Mouse (Mus musculus) heart, adult 18-20 months (tissue): ENCODE results near the gene Rab5if. TPM values are rescaled to one million over a fixed set of nuclear protein-coding genes. Genes with fewer than 3 reads are reported as not detected.
"Not testable (repeated sequence)": the region's sequence is repeated elsewhere in the genome, so short reads cannot be mapped to it uniquely, and the experiment has no call there.

ENCODE experiments used
- DNase-seq, 2 experiments: peaks; one replicate each; pipeline ENCODE4 v3.0.0; 2021 to 2022; ENCODE audit warnings: mixed read lengths in 1 of 2
- total RNA-seq, 2 experiments: library from RNA; stranded (reverse); gene quantifications; 2 replicates each; pipeline ENCODE4 v1.2.3; 2021

Rab5if gene
- total RNA-seq, 2 experiments from 2014 or later: 110 to 113 TPM

DNA sequence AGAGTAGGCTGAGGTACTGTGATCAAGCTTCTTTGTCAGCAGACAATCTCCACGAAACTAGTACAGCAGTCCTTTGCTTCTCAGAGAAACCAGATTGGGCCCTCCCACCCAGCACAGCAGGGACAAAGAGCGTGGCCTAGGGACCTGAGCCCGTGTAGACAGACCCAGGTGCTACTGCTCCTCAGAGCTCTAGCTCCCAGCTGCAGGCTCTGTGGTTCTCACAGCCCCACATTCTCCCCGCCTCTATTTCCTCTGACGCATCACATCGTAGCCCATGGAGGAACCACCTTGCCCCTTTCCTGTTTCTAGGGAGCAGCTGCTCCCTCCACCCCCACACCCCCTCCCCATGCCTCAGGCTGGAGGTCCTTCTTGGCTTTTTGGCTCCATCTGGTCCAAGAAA is 24.1 kb downstream of the Rab5if start, which contains the start of gene Sla2:
Gene Sla2 (minus strand): TSS at position 176 of the 400 bp plus-strand sequence.
- peak in 1 of 2 experiments; percentile 21 for DNase-seq

- no peak for DNase-seq
Measured at GRCm38 (mm10) chr2:156888490-156888889, 25.6 kb downstream of the Rab5if start.

DNA sequence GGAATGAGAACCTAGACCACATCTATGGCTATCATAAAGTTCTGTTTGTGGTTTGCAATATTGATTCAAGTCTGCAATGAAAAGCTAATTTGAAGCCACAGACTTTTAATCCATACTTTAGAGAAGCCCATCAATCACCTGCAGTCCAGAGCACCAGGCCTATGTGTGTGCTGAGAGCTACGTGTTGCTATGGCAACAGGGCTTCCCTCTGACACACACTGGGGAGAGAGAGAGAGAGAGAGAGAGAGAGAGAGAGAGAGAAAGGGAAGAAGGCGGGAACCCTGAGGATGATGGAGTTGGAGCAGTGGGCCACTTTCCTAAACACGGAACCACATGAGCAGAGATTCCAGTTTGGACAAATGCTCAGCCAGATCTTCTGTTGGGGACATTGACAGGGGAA is 29.3 kb downstream of the Rab5if start:
- DNase-seq: no peak

DNA sequence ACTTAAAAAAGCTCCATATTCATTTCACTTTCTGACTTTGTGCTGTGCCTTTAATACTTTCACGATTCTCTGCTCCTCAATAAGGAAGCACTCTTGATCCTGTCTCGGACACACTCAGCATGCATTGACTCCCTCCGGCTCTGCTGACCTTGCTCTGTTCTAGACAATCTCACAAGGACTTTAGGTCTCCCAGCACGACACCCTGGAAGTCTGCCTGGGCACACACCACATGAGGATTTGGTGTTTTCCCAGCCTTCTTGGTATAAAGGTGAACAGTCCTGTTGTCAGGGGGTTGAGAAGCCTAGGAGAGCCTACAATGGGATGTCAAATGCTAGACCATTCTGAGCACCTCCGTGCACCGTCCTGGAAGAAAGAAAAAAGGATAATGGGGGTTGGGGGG is 29.9 kb downstream of the Rab5if start:
- DNase-seq: no peak

- no peak for DNase-seq
Measured at GRCm38 (mm10) chr2:156894496-156895265, 31.8 kb downstream of the Rab5if start.

DNA sequence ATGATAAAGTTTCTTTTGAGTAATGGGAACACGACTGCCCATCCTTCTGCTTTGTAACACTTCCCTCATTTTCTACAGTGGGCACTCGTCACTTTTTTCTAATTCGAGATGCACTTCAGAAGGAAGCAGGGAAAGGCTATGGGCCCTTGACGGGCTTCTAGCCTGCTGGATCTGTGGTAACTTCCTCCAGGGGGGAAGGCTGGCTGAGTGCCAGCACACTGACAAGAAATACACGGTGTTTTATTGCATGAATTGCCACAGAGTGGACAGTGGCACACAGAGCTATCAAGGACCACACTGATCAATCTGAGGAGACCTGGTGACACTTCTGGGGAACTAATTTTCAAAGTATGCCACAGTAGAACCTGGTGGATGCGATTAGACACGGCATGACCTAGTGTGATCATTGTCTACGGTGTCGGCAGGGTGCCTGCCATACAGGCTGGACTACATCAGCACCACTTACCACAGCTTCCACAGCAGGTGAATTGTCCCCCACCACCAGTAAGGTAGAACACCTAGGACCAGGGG is 33.5 kb downstream of the Rab5if start:
- no peak for DNase-seq

- DNase-seq: no peak
Measured at GRCm38 (mm10) chr2:156897034-156897433, 34.1 kb downstream of the Rab5if start.

DNA sequence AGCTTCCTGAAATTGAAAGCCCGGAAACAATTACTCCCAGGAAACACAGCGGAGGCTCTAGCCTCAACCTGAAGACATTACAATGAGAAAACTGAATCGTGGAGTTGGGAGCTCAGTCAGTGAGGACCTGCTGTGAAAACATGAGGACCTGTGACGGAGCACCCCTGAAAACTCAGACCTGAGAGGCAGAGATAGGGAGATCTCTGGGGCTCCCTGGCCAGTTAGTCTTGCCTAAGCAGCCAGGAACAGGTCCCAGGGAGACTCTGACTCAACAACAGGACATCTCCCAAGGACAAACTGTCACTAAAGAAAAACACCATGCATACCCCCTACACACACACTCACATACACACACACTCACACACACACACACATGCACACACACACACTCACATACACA is 35.4 kb downstream of the Rab5if start:
- DNase-seq: no peak

- DNase-seq: no peak
Measured at GRCm38 (mm10) chr2:156899184-156899583, 36.3 kb downstream of the Rab5if start.

- DNase-seq: no peak
Measured at GRCm38 (mm10) chr2:156901344-156901743, 38.4 kb downstream of the Rab5if start.

GRCm38 (mm10) chr2:156901883-156902282 is 39.0 kb downstream of the Rab5if start:
- no peak for DNase-seq

GRCm38 (mm10) chr2:156902411-156902810 is 39.5 kb downstream of the Rab5if start:
- not testable (repeated sequence) for DNase-seq

DNA sequence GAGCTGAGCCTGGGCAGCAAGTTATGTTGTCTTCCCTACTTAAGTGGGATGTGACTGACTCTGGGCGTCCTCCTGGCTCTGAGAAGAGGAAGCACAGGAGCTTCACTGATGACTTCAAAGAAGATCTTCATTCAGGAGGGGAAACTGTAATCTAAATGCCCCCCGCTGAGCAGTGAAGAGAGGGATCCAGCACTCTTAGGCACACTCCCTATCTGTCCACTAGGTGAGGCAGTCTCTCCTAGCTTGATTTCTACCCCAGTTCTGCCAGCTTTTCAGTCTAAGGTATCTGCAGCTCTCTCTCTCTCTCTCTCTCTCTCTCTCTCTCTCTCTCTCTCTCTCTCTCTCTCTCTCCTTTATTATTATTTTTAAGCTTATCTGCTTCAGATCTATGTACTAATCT is 40.4 kb downstream of the Rab5if start:
- DNase-seq: no peak

GRCm38 (mm10) chr2:156904976-156905717 is 42.2 kb downstream of the Rab5if start:
- DNase-seq: peak; percentile 60 to 86

DNA sequence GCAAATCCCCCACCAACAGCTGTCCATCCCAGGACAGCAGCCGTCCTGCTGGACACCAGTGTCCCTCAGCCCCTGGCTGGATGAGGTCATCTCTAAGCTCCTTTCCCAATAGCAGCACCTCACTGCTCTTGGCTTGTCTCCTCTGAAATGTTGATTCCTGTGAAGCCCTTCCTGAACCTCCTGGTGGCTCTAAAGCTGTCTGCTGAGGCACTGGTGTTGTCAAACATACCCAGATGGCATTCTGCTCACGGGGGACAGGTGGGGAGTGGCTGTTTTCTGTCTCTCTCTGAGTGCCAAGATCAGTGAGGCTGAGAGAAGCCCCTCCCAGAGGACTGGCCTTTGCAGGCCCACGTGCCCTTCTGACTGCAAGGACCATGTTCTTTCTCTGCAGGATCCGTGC is 43.0 kb downstream of the Rab5if start:
- not testable (repeated sequence) for DNase-seq

GRCm38 (mm10) chr2:156913191-156913590 is 50.3 kb downstream of the Rab5if start:
- no peak for DNase-seq

DNA sequence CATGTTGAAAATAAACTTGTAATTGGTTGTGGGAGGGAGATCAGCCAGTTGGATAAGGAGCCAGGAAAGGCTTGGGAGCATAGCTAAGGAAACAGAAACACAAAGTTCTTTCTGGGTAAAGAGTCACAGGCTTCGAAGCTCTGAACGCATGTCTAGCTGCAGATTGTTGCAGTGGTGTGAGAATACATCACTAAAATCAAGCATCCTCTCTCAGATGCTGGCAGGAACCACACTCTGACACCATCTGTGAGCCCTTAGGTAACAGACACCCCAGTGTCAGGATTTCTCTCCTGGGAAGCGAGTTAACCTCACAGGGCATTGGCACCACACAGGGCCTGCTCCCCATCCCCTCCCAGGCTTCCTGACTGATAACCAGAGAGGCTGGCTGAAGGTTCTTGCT is 52.6 kb downstream of the Rab5if start:
- DNase-seq: no peak

DNA sequence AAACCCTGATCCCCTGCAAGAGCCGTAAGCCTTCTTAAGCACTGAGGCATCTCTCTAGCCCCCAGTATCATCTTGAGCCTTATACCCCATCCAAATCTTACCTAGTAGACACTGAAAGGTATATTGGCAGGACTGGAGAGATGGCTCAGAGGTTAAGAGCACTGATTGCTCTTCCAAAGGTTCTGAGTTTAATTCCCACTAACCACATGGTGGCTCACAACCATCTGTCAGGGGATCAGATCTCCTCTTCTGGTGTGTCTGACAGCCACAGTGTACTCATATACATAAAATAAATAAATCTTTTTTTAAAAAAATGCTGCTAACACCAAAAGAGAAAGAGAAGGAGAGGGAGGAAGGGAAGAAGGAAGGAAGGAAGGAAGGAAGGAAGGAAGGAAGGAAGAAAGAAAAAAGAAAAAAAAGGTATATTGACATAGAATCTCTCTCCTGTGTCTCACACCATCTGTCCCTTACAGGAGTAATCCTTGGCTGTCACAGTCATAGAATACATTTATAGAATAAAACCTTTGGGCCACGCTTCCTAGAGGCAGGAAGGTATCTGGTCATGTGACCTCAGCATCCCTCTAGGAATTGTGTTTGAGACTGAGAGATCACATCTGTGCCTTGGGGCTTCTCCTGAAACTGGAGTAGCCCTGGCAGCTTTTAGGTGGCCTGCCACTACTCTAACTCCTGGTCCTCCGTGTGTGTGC is 53.6 kb downstream of the Rab5if start:
- no peak for DNase-seq

DNA sequence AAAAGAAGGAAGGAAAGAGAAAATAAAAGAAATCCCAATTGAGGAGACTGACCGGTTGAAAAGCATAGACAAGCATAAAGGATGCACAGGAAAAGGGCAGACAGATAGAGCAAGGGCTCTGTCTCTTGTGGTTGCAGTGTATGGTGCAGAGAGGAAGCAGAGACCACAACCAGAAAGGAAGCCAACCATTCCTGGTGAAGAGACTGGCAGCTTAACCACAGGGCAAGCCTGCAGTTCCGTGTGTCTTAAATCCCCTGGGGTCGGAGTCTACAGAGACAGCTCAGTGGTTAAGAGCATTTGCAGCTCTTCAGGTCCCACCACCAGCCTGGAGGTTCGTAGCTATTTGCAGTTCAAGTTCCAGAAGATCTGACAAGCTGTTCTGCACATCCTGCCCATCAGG is 55.6 kb downstream of the Rab5if start:
- DNase-seq: no peak

- DNase-seq: not testable (repeated sequence)
Measured at GRCm38 (mm10) chr2:156919191-156919590, 56.3 kb downstream of the Rab5if start.

- no peak for DNase-seq
Measured at GRCm38 (mm10) chr2:156919796-156920195, 56.9 kb downstream of the Rab5if start.

- no peak for DNase-seq
Measured at GRCm38 (mm10) chr2:156923057-156923456, 60.1 kb downstream of the Rab5if start.
